Mouse (Mus musculus) kidney, adult 2 months (tissue): ENCODE measurements around the gene Emc9. TPM values are rescaled to one million over a fixed set of nuclear protein-coding genes. Genes with fewer than 3 reads are reported as not detected.

Experiments
- DNase-seq: peaks from one replicate; pipeline ENCODE4 v3.0.0; 2021
- H3K27ac ChIP-seq: fragments of 200-500 bp; 2 replicates; pipeline ENCODE4 v1.5.1; 2012; ENCODE audit warnings: low read depth, low read length, control low read depth, inconsistent platforms; ENCODE audit not compliant: insufficient read depth
- H3K27me3 ChIP-seq: fragments of 200-500 bp; replicated peaks from 2 replicates; pipeline ENCODE4 v1.6.1; 2012; ENCODE audit warnings: mild to moderate bottlenecking, moderate library complexity, low read length, inconsistent platforms; ENCODE audit not compliant: control insufficient read depth, insufficient read depth
- H3K36me3 ChIP-seq: fragments of 200-500 bp; 2 replicates; pipeline ENCODE4 v1.6.1; 2012; ENCODE audit warnings: mild to moderate bottlenecking, moderate library complexity, low read length, inconsistent platforms; ENCODE audit not compliant: control insufficient read depth, insufficient read depth
- H3K4me1 ChIP-seq: fragments of 200-500 bp; 2 replicates; pipeline ENCODE4 v1.6.1; 2011; ENCODE audit warnings: low read length; ENCODE audit not compliant: control insufficient read depth, insufficient read depth
- H3K4me3 ChIP-seq: fragments of 200-500 bp; 2 replicates; pipeline ENCODE4 v1.5.1; 2011; ENCODE audit warnings: mild to moderate bottlenecking, low read depth, low read length, control low read depth; ENCODE audit not compliant: insufficient read depth
- CTCF ChIP-seq: fragments of 200-500 bp; conservative IDR thresholded peaks from 2 replicates; pipeline ENCODE4 v1.5.1; 2011; ENCODE audit warnings: low read depth, mild to moderate bottlenecking, control low read depth, low read length, moderate library complexity, mixed read lengths; ENCODE audit not compliant: insufficient read depth, insufficient read length
- POLR2A ChIP-seq: fragments of 200-500 bp; IDR thresholded peaks from one replicate; pipeline ENCODE4 v1.6.1; 2011; ENCODE audit warnings: low read depth, low read length, control low read depth
- WGBS: fragments of 180-500 bp; shearing (Covaris S2); methylation state at CpG from one replicate; pipeline ENCODE4 v1.1.7; 2018; 5-methylcytosine and 5-hydroxymethylcytosine counted together
- polyA plus RNA-seq: library from polyadenylated mRNA; depleted of rRNA; stranded (reverse); fragments of >200 nt; gene quantifications from 2 replicates; pipeline ENCODE4 v1.2.3, GENCODE M21; 2012

Gene Emc9
- polyA plus RNA-seq, 1 experiment = 21.9 TPM

DNA sequence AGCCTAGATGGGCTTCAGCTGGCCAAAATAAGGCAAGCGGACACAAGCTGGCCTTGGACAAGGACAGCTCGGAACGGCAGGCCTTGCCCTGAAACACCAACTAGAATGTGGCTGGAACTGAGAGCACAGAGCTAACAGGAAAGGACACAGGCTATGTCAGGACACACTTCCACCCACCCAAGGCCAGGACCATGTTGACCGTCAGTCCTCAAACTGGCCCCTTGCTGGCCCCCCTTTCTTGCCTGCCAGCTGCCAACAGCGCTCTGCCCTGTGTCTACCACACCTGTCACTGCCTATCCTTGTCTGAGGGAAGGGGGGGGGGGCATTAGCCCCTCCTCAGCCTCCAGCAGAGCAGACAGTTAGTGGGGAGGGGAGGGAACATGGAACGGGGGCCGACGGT lies 9.8 kb downstream of the Emc9 start, which contains the start of gene Fitm1:
Gene Fitm1, plus strand, starts transcription at position 316 of the 400 bp plus-strand sequence.
- Histone ChIP-seq H3K4me1 (peaks cover 7% of the 10 kb centered on the region; the same call in 1 of the 2 replicates), H3K4me3 (peak within 1 kb of the TSS; percentile 13; the same call in 1 of the 2 replicates), H3K27me3 (no peaks in the 10 kb centered on the region), H3K36me3 (no peaks in the 10 kb centered on the region), H3K27ac (peak within 1 kb of the TSS; percentile 61)
- 44% methylated on average over 8 of the region's 8 CpGs for WGBS
- TF ChIP-seq POLR2A (no peak), CTCF (no peak)
- no peak for DNase-seq

DNA sequence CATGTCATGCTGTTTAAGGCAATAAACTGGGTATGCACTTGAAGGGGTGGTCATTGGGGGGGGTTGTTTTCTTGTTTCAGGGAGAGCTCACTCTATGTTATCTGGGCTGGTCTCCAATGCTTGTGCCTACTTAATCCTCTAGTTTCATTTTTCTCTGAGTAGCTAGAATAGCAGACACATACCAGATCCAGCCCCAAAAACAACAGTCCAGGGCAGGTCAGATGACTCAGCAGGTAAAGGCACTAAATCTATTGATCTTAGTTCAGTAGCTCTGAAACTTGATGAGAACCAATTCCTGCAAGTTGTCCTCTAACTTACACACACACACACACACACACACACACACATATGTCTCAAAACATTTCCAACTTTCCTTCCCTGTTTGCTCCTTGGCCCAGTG lies 13.3 kb downstream of the Emc9 start:
- H3K36me3 ChIP-seq = peaks cover 3% of the 10 kb centered on the region; the same call in 1 of the 2 replicates
- H3K4me3 ChIP-seq = no peak overlapping the region
- H3K27me3 ChIP-seq = no peaks in the 10 kb centered on the region
- H3K27ac ChIP-seq = no peak overlapping the region
- DNase-seq = no peak
- TF ChIP-seq POLR2A (no peak), CTCF (no peak)
- H3K4me1 ChIP-seq = peaks cover 18% of the 10 kb centered on the region; the same call in 1 of the 2 replicates

DNA sequence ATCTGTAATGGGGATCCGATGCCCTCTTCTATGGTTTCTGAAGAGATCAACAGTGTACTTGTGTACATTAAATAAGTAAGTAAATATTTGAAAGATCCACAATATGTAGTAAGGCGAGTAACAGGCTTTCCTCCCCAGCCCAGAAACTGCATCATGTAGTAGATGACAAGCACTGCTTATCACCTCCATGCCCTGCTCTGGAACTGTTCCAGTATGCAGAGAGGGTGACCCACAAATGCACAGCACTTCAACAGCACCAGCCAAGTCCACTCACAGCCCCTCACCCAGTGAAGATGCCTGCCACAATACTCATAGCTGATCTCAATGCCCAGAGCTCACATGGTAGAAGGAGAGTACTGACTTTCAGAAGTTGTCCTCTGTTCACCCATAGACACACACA lies 14.5 kb downstream of the Emc9 start:
- H3K4me3 ChIP-seq = no peak overlapping the region
- 96% methylated on average over 2 of the region's 2 CpGs for WGBS
- H3K27ac ChIP-seq = no peak overlapping the region
- no peak for DNase-seq
- no peak for TF ChIP-seq POLR2A
- no peak for TF ChIP-seq CTCF
- no peaks in the 10 kb centered on the region for H3K27me3 ChIP-seq
- H3K4me1 ChIP-seq = peaks cover 15% of the 10 kb centered on the region; the same call in 1 of the 2 replicates
- H3K36me3 ChIP-seq = peaks cover 3% of the 10 kb centered on the region; the same call in 1 of the 2 replicates

DNA sequence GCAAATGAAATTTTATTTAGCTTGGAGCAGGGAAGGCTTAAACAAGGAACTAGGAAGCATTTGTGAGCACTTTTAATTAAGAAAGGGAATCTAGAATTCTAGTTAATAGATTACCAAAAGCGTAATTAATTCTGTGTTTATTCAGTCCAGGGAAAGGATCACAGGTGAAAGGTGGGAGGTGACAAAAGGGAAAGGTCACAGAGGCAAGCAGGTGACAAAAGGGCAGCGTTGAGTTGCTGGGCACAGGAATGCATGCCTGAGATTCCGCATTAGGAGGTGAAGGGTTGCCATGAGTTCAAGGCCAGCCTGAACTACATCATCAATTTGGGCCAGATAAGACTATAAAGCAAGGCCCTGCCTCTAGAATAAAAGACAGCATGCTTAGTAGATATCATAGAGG lies 17.6 kb downstream of the Emc9 start:
- Histone ChIP-seq H3K27ac (peak overlapping the region; percentile 85), H3K27me3 (no peaks in the 10 kb centered on the region), H3K4me3 (no peak overlapping the region), H3K4me1 (peaks cover 11% of the 10 kb centered on the region; the same call in 1 of the 2 replicates), H3K36me3 (peaks cover 5% of the 10 kb centered on the region; the same call in 1 of the 2 replicates)
- peak; percentile 68 for DNase-seq
- WGBS = 40% methylated on average over 3 of the region's 3 CpGs
- no peak for TF ChIP-seq POLR2A
- no peak for TF ChIP-seq CTCF

DNA sequence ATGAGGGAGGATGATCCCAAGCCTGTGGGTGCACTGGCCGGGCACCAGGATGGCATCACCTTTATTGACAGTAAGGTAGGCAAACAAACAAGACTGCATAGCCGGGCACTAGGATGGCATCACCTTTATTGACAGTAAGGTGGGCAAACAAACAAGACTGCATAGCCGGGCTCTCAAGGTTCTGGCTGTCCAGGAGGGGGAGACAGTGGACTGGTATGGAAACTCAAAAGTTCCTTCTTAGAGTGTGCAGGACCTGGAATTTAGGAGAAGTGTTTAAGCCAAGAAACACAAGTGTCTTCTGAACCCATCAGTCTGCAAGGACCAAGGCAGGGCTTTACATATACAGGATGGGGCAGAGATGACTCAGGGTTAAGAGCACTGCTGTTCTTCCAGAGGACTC lies 19.4 kb downstream of the Emc9 start:
- TF ChIP-seq CTCF (peak; percentile 43; the same call in 1 of the 2 replicates), POLR2A (no peak)
- H3K4me3 ChIP-seq = no peak overlapping the region
- no peaks in the 10 kb centered on the region for H3K27me3 ChIP-seq
- peaks cover 5% of the 10 kb centered on the region; the same call in 1 of the 2 replicates for H3K36me3 ChIP-seq
- WGBS = 83% methylated on average over 3 of the region's 3 CpGs
- H3K4me1 ChIP-seq = peaks cover 19% of the 10 kb centered on the region
- DNase-seq = no peak
- H3K27ac ChIP-seq = no peak overlapping the region

DNA sequence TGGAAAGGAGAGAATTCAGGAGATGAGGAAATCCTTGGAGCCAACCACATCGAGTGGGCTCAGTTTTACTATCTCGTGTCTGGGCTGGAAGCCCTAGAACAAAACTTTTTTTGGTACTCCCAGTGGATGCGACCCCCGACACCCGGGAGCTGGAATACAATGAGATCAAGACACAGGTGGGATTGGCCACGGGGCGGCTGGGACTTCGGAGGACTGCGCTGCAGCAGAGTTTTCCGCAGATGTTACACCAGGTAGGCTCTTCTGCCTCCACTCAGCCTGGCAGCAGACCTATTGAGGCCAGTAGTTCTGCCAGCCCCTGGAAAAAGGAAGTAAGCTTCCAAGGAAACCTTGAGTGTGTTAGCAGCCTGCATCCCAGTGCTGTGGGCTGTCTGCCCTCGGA lies 21.9 kb downstream of the Emc9 start:
- Histone ChIP-seq H3K4me3 (no peak overlapping the region), H3K4me1 (peaks cover 19% of the 10 kb centered on the region), H3K36me3 (peaks cover 2% of the 10 kb centered on the region; the same call in 1 of the 2 replicates), H3K27ac (no peak overlapping the region), H3K27me3 (no peaks in the 10 kb centered on the region)
- DNase-seq = no peak
- WGBS = 95% methylated on average over 11 of the region's 11 CpGs
- TF ChIP-seq POLR2A = no peak
- TF ChIP-seq CTCF = no peak

DNA sequence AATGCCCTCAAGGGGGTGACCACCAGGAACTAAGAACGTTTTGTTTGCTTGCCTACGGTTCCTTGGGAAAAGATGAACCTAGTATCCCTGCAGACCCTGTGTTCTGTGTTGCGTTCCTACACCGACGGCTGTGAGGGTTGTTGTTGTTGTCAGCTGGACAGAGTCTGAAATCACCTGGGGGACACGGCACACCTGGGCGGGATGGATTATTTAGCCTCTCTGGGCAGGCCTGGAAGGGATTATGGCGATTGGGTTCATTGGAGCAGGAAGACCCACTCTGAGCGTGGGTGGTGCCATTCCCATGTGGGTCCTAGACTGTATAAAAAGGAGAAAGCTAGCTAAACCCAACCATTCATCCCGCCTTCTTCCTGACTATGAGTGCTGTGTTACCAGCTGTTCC lies 23.2 kb downstream of the Emc9 start:
- H3K27me3 ChIP-seq = no peaks in the 10 kb centered on the region
- TF ChIP-seq POLR2A (no peak), CTCF (no peak)
- WGBS = 47% methylated on average over 10 of the region's 10 CpGs
- DNase-seq = peak; percentile 34
- H3K4me3 ChIP-seq = peak overlapping the region; percentile 43
- peaks cover 2% of the 10 kb centered on the region; the same call in 1 of the 2 replicates for H3K36me3 ChIP-seq
- peaks cover 13% of the 10 kb centered on the region for H3K4me1 ChIP-seq
- peak overlapping the region; percentile 33; the same call in 1 of the 2 replicates for H3K27ac ChIP-seq
